In genomic region chr12:31907436-31907835, GRCm38 (mm10) we compare ENCODE assay signal across 12 mouse cellular contexts.
"Had no signal": no experiment of that assay in that cellular context is flagged by ENCODE, and none has a peak within 500 bp of the region (broad histone marks: within the 10 kb centered on the region; RNA-seq: fewer than 3 reads in every experiment).

No protein-coding gene starts in this region.

- H3K4me2 ChIP-seq: limb, embryonic 13.5 days; midbrain, embryonic 15.5 days; neural tube, embryonic 13.5 days had no signal

- H3K4me3 ChIP-seq: limb, embryonic 13.5 days; midbrain, embryonic 10.5 days; midbrain, embryonic 15.5 days; neural tube, embryonic 13.5 days had no signal

- H3K4me1 ChIP-seq: limb, embryonic 13.5 days had no signal

- DNase-seq: kidney, adult 8-10 months; kidney, postnatal 25 days; layer of hippocampus, adult 9-11 months; layer of hippocampus, postnatal 36 days; lung, adult 18-20 months; retina, postnatal 1 day; thymus, postnatal 36 days had no signal

- H3K27ac ChIP-seq: limb, embryonic 13.5 days; midbrain, embryonic 10.5 days; neural tube, embryonic 13.5 days had no signal

- H3K9ac ChIP-seq: limb, embryonic 13.5 days; midbrain, embryonic 15.5 days; neural tube, embryonic 13.5 days had no signal

- H3K36me3 ChIP-seq: midbrain, embryonic 15.5 days; neural tube, embryonic 13.5 days had no signal

- H3K27me3 ChIP-seq: limb, embryonic 13.5 days; midbrain, embryonic 15.5 days; neural tube, embryonic 13.5 days had no signal

- H3K9me3 ChIP-seq: limb, embryonic 13.5 days; midbrain, embryonic 10.5 days; midbrain, embryonic 15.5 days; neural tube, embryonic 13.5 days had no signal

- ATAC-seq: intestine, postnatal 0 days; midbrain, embryonic 15.5 days had no signal
